Mouse (Mus musculus): ENCODE data around the gene Tgfb3.

Gene Tgfb3

GRCm38 (mm10) chr12:86078553-86079201, at the start of gene Tgfb3:
Gene Tgfb3, minus strand, starts transcription at chr12:86079041.
- peak; percentile 75 for DNase-seq (ENCODE audit: low spot score)

GRCm38 (mm10) chr12:86128122-86128521, 49.3 kb upstream of the Tgfb3 start:
- DNase-seq (ENCODE audit: low spot score) = no peak

- no peak for DNase-seq (ENCODE audit: low spot score)
These were observed 45.2 kb upstream of the Tgfb3 start for GRCm38 (mm10) chr12:86124016-86124415.

GRCm38 (mm10) chr12:86116295-86116835, 37.5 kb upstream of the Tgfb3 start:
- DNase-seq (ENCODE audit: low spot score) = no peak

- peak; percentile 45 for DNase-seq (ENCODE audit: low spot score)
These were observed 31.8 kb upstream of the Tgfb3 start for GRCm38 (mm10) chr12:86110637-86111036.

GRCm38 (mm10) chr12:86109531-86109930, 30.7 kb upstream of the Tgfb3 start:
- DNase-seq (ENCODE audit: low spot score) = no peak

- no peak for DNase-seq (ENCODE audit: low spot score)
These were observed 28.8 kb upstream of the Tgfb3 start for GRCm38 (mm10) chr12:86107645-86108044.

- no peak for DNase-seq (ENCODE audit: low spot score)
These were observed 27.2 kb upstream of the Tgfb3 start for GRCm38 (mm10) chr12:86106086-86106485.

- DNase-seq (ENCODE audit: low spot score) = no peak
These were observed 26.7 kb upstream of the Tgfb3 start for GRCm38 (mm10) chr12:86105546-86105945.

GRCm38 (mm10) chr12:86104297-86104696, 25.5 kb upstream of the Tgfb3 start:
- DNase-seq (ENCODE audit: low spot score) = no peak

- no peak for DNase-seq (ENCODE audit: low spot score)
These were observed 25.0 kb upstream of the Tgfb3 start for GRCm38 (mm10) chr12:86103852-86104251.

GRCm38 (mm10) chr12:86103391-86103790, 24.6 kb upstream of the Tgfb3 start:
- no peak for DNase-seq (ENCODE audit: low spot score)

- DNase-seq (ENCODE audit: low spot score) = no peak
These were observed 23.8 kb upstream of the Tgfb3 start for GRCm38 (mm10) chr12:86102686-86103085.

- DNase-seq (ENCODE audit: low spot score) = no peak
These were observed 21.9 kb upstream of the Tgfb3 start for GRCm38 (mm10) chr12:86100711-86101110.

- DNase-seq (ENCODE audit: low spot score) = no peak
These were observed 18.9 kb upstream of the Tgfb3 start for GRCm38 (mm10) chr12:86097781-86098180.

GRCm38 (mm10) chr12:86095806-86096205, 17.0 kb upstream of the Tgfb3 start:
- DNase-seq (ENCODE audit: low spot score) = no peak

- DNase-seq (ENCODE audit: low spot score) = no peak
These were observed 15.2 kb upstream of the Tgfb3 start for GRCm38 (mm10) chr12:86094075-86094474.

GRCm38 (mm10) chr12:86091601-86092132, 12.8 kb upstream of the Tgfb3 start:
- DNase-seq (ENCODE audit: low spot score) = peak; percentile 59

- no peak for DNase-seq (ENCODE audit: low spot score)
These were observed 11.9 kb upstream of the Tgfb3 start for GRCm38 (mm10) chr12:86090764-86091163.

GRCm38 (mm10) chr12:86088042-86088441, 9.2 kb upstream of the Tgfb3 start:
- peak; percentile 15 for DNase-seq (ENCODE audit: low spot score)

GRCm38 (mm10) chr12:86086550-86086949, 7.7 kb upstream of the Tgfb3 start:
- no peak for DNase-seq (ENCODE audit: low spot score)

GRCm38 (mm10) chr12:86085873-86086272, 7.0 kb upstream of the Tgfb3 start:
- no peak for DNase-seq (ENCODE audit: low spot score)

- DNase-seq (ENCODE audit: low spot score) = peak; percentile 94
These were observed 3.7 kb upstream of the Tgfb3 start, which contains the start of gene Ift43 for GRCm38 (mm10) chr12:86082481-86083012. Gene Ift43, plus strand, starts transcription at chr12:86082541.
